Mouse (Mus musculus) megakaryocyte progenitor cell, adult 5-6 weeks (primary cell): ENCODE measurements at regions not wholly inside any gene's neighbourhood (a gene's known extent, or its start where the extent isn't known, plus 50 kb on each side); places are given as distances from the start of the nearest gene placed in this dataset.

ENCODE experiments used
- ATAC-seq: replicated peaks from 2 replicates; pipeline ENCODE4 v1.8.0; 2016; ENCODE audit warnings: mild to moderate bottlenecking, moderate TSS enrichment, inconsistent platforms; ENCODE audit not compliant: poor library complexity

DNA sequence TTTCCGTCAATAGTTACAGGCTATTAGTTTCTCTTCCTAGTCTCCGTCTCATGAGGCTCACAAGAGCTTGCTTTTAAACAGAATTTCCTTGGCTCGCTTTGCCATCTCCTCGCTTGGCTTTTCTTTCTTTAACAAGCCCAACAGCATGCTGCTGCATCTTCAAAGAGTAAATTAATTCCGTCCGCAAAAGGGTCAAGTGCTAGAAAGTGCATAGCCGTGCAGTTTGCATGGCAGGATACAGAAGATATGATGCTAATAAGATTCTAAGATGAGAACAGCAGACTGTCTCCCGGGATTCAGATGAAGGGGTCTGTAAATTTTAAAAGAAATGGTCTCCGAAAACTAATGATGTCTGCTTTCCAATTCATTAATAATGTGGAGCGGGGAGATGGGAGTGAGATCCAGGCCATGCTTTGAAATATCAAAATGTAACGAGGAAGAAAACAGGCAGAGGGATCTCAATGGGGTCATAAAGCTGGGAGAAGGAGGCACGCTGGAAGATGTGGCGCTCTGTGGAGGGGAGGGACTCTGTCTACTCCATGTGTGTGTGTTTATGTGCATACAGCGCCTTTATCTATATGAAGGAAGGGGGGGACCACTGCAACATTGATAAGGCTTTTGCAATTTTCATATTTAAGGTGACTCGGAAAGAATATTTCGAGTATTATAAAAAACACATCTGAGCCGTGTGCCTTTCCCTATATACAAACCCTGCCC is 183.0 kb upstream of the Pmfbp1 start:
- no peak for ATAC-seq

DNA sequence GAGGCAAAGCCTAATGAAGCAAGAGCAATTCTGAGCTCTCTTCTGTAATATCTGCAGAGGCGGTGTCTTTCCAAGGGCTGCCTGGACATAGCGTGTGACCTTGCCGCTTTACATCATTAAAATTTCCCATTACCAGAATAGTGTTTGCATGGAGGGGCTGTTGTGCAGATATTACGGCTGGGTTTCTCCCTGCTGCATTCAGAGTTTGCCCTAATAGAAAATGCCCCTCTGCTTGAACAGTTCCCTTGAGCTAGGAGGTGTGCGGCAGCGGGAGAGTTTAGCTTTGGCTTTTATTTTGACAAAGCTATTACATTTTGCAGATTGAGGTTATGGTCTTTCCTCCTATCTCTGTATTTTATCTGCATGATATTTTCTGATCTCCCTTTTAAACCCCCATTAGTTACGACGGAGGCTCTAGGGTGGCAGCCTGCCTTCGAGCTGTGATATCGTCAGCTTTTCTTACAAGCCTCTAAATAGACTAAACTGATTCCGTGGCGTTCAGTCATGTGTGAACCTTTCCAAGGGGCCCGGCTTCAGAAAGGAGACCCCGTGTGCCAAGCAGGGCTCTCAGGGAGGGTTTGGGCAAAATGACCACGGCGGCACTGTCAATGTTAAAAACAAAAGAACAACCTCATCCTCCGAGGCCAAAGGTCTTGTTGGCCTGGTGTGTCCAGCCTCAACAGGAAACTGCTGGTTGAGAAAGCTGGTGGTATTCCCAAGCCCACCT is 182.2 kb upstream of the Pmfbp1 start:
- no peak for ATAC-seq

DNA sequence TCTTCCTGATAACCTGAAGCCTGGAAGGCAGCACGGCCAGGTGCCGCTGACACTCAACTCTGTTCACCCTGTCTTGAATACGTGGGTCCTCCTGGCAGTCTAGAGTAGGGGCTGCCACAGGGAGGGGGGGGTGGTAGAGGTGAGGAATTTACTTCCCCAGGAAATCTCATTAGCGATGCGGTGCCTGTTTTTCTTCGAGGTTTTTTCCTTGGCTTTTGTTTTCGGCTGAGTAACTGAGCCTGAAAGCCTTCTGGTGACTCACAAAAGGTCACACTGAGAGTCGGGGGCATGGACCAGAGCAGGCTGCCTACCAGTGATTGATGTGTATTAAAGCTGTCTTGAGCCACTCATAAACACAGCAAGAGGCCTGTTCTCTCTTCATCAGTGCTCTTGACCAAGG is 181.1 kb upstream of the Pmfbp1 start:
- ATAC-seq, result no peak

DNA sequence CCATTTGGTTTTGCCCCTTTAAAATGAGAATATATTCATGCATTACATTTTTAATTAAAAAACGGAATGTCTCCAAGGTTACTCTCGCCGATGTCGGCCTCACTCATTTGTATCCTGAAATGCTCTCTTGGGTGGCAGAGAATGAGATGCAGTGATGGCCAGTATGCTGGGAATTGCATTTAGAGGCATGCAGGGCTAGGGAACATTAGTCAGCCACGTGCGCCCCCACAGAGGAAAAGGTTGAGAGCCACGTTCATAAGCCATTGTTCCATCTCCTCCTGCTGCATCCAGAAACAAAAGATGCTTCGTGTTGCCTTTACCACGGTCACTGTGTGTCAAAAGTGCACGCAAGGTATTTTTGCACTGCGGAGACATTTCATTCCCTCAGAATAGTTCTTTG is 172.9 kb upstream of the Pmfbp1 start:
- no peak for ATAC-seq

DNA sequence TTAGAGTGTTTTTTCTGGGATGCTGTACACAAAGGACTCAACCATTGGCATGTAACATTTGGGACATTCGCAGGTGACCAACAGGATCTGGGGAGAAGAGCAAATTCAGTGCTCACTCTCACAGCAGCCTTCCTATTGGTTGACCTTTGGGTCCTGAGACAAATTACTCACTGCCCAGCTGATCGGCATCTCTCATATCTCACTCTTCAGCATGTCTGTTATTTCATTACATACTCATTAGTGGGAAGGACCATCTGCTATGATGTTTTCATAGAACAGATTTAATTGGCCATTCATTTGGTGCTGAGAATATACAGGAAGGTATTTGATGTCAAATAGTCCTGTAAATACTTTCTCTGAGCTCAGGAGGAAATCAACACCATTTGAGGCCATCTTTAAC is 170.5 kb upstream of the Pmfbp1 start:
- no peak for ATAC-seq

DNA sequence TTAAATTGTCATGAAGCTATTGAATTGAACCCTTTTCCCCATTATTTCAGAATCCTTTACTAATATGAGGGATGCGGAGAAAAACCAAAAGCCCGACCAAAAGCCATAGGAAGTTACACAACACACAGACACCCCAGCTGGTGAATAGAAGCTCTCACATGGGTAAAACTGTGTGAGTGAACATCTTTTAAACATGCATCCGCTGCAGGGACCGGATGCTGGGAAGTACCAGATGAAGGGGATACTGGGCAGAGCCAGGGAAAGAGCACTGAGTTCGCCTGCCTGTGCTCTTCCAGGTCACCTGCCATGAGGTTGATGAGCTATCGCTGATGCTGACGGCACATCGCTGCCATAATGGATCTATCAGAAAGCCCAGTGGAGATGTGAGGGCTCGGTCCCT is 169.6 kb upstream of the Pmfbp1 start:
- no peak for ATAC-seq

DNA sequence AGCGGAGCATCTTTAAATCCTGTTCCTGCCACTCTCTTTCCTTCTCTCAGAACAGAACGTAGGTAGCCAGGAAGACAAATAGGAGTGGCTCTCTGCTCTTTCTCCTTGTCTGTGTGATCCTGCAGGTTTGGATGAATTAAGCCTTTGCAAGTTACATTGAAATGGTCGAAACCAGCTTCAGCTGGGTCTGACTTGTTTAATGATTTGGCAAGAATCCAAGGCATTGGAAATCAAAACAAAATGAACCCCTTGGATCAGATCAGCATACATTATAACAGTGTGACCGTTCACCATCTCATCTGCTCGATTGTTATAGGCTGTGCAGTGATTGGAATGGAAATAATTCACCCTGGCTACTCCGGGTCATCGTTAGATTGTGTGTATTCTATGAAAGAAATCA is 157.6 kb upstream of the Pmfbp1 start:
- no peak for ATAC-seq

DNA sequence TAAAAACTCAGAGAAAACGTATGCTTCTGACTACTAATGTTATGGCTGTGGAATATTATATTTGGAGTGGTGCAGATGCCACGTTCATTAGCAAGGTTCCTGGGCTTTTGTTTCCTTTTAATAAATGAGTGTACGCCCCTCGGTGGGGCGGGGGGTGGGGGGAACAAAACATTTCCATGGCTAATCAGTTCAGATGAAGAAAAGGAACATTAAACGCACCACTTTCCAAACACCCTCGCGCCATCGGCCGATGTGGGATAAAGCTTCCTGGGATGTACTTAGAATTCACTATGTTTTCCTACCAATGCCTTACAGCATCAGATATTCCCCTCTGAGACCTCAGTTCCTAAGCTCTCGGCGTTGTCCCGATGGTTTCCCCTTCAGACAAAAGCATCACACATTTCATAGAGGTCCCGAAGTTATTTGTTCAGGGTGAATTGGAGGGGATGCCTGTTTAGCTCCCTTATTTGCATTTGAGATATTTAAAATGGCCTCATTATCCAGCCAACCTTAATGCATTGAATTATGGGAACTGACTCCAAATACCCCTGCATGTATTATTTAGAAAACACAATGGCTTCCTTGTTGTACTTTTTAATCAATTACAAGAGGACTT is 155.5 kb upstream of the Pmfbp1 start:
- no peak for ATAC-seq

DNA sequence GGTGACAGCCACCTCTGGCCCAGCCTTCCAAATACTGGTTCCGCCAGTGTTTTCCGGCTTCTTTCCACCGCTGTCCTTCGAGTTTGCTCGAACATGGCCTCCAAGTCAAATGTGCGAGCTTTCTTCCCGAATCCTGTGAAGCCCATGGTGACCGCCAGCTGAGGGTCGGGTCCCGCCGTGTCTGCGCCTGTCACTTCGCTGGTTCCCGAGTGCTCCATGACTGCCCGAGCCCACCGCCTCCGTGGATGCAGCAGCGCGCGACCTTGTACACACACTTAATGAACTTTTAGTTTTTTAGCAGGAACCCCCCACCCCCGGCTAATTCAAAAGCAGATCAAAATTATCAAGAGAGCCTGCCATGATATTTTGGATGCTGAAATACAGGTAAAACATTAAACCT is 153.2 kb upstream of the Pmfbp1 start:
- peak; percentile 61; the same call in 1 of the 2 replicates for ATAC-seq

DNA sequence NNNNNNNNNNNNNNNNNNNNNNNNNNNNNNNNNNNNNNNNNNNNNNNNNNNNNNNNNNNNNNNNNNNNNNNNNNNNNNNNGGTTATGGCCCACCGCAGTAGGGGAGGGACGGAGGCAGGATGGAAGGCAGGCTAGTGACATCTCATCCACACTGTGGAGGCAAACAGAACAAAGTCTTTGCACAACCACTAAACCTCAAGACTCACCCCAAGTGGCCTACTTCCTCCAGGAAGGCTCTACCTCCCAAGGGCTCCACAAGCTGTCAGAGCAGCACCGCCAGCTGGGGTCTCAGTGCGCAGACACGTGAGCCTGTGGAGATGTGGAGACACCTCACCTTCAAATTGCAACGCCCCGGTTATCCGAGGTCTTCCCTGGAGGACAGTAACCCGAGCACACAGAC is 138.7 kb upstream of the Pmfbp1 start:
- ATAC-seq, result 0 out of 2 replicates have a peak, but pooled peaks have one; percentile 14

DNA sequence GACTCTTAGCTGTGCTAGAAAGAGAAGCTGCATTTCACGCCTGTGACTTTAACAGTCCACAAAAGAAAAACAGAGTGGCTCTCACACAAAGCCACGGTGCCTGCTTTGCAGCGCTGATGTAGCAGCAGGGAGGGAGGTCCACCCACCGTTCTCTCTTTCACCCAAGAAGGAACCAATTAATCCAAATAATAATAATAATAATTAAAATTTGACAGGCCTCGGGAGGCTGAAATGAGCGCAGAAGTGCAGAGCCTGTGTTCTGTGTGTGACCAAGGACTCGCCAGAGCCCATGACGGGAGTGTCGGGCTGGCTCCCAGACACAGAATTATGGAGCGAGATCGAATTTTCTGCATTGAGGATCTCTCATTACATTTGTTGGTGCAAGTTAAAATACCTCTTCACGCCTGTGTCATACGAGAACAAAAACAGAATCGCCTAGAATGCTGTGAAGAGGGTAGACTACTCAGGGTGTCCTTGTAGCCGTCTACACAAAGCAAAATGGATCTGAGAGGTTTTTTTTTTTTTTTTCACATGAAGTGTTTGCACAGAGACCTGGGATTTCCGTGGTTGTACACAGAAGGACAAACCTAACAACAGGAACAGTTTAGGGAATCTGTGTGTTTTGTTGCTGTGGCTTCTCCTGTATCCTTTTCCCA is 134.3 kb upstream of the Pmfbp1 start:
- ATAC-seq, result no peak

DNA sequence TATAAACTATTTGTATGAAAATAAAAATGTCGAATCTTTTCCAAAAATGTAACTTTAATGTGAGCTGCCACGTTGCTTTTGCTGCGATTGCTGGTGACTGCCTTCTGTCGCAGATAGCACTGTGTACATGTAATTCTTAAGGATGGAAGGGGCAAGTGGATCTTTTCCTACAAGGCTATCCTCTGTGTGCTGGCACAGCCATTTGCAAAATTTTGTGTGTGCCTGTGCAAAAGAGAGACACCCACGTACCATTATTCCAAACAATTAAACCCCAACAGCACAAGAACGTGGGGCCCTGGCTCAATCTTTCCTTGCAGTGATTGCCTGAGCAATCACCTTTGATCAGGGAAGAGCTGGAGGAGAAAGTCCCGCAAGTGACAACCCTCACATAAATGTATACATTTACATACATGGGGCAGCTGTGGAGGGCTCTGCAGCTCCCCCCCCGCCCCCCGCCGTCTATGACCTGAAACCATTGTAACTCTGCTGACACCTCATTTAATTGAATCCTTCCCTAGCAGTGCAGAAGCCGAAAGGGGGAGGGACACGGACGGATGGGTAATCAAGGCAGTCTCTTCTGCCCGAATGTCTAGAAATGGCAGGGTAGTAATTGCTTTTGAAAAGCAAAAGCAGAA is 133.6 kb upstream of the Pmfbp1 start:
- ATAC-seq, result no peak

DNA sequence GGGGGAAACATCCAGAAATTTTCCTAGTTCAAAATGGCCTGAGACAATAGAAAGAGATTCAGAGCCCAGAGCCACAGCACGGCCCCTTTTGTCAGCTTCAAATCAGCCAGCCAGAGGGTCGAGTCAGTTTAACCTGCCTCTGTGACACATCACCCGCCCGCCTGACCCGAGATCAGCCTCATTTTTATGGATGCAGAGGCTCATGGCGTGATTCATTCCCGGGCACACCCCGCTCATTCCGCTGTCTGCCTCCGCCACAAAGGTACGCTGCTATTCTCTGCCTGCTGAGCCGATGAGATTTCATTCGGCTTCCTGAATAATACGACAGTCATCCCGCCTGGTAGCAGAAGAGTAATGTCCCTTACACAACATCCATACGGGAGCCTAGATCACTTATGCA is 132.9 kb upstream of the Pmfbp1 start:
- no peak for ATAC-seq

DNA sequence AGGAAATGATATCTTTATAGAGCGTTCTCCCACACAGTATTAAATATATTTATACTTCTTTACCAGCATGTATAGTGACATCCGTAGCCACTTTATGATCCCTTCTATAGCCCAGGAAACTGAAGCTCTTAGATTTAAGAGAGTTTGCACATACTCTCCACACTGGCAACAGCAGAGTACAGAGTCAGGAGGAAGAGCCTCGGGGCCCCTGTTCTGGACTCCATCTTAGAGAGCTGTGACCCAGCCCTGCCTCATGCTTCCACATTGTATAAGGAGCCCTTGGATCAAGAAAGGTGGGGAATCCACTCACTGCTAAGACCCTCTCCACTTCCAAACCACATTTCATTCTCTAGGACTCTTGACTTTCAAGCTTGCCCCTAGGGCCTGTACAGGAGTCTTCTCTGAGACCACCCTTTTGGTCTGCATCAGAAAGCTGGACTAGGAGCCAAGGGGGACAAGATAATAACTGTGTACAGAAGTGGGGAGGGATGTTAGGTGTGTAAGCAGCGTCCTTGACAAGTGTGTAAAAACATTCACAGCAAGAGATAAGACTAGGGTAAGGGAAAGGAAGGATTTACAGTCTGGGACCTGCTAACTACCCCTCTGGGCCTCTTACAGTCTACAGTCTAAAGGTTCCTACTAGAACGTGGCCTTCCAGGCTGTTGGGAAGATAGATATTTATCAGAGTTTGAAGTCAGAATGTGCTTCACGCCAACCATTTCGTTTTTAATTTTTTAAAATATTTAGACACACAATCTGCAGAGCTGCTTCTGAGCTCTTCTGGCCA is 132.1 kb upstream of the Pmfbp1 start:
- no peak for ATAC-seq

DNA sequence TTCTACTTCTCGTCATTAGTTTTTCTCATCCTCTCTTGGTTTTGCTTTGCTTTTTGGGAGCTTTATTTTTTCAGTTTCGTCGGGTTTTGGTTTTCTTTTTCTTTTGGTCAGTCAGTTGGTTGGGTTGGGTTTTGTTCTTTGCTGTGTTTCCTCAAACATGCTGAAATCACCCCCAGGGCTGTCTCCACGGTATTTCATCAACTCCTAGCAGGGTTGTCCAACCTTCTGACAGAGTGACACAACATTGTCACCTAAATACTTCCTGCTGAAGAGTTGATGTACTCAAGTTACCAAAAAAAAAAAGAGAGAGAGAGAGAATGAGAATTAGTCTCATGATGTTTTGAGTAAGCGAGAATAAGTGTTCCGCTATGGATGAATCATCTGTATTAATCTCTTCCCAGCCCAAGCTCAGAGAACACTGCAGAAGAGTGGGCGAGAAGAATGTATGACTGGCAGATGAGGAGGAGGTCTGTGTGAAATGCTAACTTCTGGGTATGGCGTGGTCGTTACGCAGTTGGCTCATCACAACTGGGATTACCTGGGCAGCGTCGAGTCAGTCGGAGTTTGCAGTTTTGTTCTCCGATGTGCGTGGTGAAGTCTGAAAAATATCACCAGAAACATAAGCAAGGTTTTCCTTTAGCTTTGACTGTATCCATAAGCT is 130.5 kb upstream of the Pmfbp1 start:
- no peak for ATAC-seq

DNA sequence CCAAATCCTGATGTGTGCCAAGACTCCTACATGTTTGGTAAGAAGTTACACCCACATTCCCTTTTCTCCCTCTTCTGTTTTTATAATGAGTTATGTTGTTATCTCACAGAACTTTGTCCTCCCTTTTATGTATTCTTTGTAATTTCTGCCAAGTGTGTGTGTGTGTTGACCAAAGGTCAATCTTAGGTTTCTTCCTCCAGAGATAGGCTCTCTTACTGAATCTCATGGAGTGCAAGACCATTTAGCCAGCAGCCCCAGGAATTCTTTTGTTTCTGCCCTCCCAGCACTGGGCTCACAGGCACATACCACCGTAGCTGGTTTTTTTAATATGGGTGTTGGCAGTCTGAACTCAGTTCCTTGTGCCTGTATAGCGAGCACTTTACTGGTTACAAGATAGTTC is 119.8 kb upstream of the Pmfbp1 start:
- ATAC-seq, result no peak

DNA sequence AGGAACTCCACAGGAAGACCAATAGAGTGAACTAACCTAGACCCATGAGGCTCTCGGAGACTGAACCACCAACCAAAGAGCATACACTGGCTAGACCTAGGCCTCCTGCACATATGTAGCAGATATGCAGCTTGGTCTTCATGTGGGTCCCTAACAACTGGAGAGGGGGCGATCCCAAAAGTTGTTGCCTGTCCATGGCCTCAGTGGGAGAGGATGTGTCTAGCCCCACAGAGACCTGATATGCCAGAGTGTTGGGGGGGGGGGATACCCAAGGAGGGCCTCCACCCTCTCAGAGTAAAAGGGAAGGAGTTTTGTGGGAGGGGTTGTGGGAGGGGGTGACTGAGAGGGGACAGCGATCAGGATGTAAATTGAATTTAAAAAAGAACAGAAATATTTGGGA is 108.9 kb upstream of the Pmfbp1 start:
- ATAC-seq, result no peak

DNA sequence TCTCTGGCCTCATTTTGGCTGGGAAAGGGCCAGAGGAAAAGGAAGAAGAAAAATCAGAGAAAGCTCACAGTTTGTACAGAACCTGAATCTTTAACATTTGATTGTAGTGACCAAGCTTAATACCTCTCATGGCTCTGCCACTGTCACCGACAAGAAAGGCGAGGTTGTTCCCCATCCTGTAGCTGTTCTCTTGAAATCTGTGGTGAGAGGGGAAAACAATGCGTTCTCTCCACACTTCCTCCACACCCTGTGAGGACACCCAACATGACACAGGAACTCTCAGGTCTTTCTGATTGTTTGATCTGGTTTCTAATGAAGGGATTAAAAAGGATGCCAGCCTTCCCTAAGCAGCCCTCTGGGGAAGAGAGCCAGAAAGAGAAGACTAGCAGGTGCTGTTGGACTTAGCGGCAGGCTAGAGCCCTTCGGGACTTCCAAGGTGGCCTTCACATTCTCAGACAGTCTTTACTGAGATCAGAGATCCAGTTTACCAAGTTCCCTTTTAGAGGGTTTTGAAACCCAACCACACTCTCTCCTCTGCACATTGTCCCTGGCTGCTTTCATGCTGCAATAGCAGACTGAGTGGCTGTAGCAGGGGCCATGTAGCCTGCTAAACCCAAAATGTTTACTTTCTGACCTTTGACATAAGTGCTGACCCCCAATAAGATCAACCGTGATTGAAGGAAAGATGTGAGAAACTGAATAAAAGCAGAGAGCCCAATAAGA is 98.5 kb upstream of the Pmfbp1 start:
- ATAC-seq, result peak; percentile 76

DNA sequence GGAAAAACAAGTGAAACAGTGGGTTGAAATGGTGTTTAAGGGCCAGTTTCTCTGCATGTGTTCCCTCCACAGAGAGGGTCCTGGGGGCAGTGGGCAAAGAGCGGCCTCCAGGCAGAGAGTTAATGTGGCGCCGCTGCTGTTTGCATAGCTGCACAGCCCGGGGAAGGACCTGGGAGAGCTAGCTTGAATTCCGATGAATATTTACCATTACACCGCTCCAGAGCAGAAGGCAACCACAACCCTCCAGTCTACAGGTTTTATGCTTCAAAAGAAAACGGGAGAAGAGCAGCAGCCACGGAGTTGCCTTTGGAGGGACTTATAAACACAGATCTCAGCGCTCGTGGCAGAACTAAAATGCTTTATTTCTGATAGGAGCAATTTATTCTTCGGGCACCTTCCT is 94.2 kb upstream of the Pmfbp1 start:
- ATAC-seq, result no peak
